Mouse (Mus musculus) ES-E14 (cell line): ENCODE measurements around the gene BC030867.

Source experiments
- HCFC1 ChIP-seq: IDR thresholded peaks from 2 replicates; pipeline ENCODE4 v1.6.1; 2012; ENCODE audit warnings: low read length, inconsistent platforms, borderline replicate concordance; ENCODE audit not compliant: insufficient read depth
- MAFK ChIP-seq: IDR thresholded peaks from 2 replicates; pipeline ENCODE4 v1.6.1; 2014; ENCODE audit warnings: mild to moderate bottlenecking, low read depth, low read length, inconsistent platforms; ENCODE audit not compliant: insufficient read depth

- TF ChIP-seq HCFC1 = no peak
- no peak for TF ChIP-seq MAFK
These were observed 26.7 kb upstream of the BC030867 start for GRCm38 (mm10) chr11:102221954-102222351.
